29 mouse cellular contexts compared by ENCODE assay signal in the genomic region with DNA sequence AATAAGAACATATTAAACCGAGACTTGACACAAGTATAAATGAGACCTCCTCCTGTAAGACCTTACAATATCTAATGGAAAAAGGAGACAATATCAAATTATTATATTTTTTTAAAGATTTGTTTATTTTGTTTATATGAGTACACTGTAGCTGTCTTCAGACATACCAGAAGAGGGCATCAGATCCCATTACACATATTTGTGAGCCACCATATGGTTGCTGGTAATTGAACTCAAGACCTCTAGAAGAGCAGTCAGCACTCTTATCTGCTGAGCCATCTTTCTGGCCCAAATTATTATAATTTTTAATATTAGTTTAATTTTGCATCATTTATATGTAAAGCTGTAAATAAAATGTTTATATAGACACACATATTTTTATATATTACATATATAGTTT. TPM values are rescaled to one million over a fixed set of nuclear protein-coding genes. Genes with fewer than 3 reads are reported as not detected.
DNase-seq lines count a peak whose midpoint lies in the region; ATAC-seq and TF ChIP-seq lines count a peak whose summit lies in the region.
"Had no signal": no experiment of that assay in that cellular context is flagged by ENCODE, and none has a peak within 500 bp of the region (broad histone marks: within the 10 kb centered on the region; RNA-seq: fewer than 3 reads in every experiment).

No protein-coding gene starts in this region.

- H3K9ac ChIP-seq in midbrain, postnatal 0 days (replicated peaks; ENCODE audit: low read length, poor library complexity, severe bottlenecking): no peak overlapping the region
- H3K9ac ChIP-seq in midbrain, embryonic 11.5 days (ENCODE audit: low read length): no peak overlapping the region
- H3K9ac ChIP-seq: heart, embryonic 12.5 days; hindbrain, embryonic 14.5 days; liver, embryonic 13.5 days; midbrain, embryonic 13.5 days had no signal

- WGBS in midbrain, postnatal 0 days: 95% methylated on average over 1 of the region's 1 CpGs
- 96% methylated on average over 1 of the region's 1 CpGs for WGBS in midbrain, embryonic 11.5 days
- 83% methylated on average over 1 of the region's 1 CpGs for whole genome bisulfite sequencing in heart, embryonic 10.5 days

- H3K4me2 ChIP-seq in midbrain, postnatal 0 days (ENCODE audit: low read depth, low read length, poor library complexity, severe bottlenecking): no peak overlapping the region
- no peak overlapping the region for H3K4me2 ChIP-seq in midbrain, embryonic 11.5 days
- H3K4me2 ChIP-seq: heart, embryonic 12.5 days; hindbrain, embryonic 14.5 days; liver, embryonic 13.5 days; midbrain, embryonic 13.5 days had no signal

- peaks cover 23% of the 10 kb centered on the region for H3K36me3 ChIP-seq in midbrain, postnatal 0 days (ENCODE audit: insufficient read depth, low read length)
- H3K36me3 ChIP-seq in midbrain, embryonic 11.5 days (ENCODE audit: control insufficient read depth, insufficient read depth, low read length): peaks cover 7% of the 10 kb centered on the region; the same call in 1 of the 2 replicates
- peaks cover 38% of the 10 kb centered on the region for H3K36me3 ChIP-seq in heart, embryonic 10.5 days

- H3K4me3 ChIP-seq in gastrocnemius, adult 2 months: no peak overlapping the region
- H3K4me3 ChIP-seq in layer of hippocampus, adult 2 months: no peak overlapping the region
- H3K4me3 ChIP-seq in midbrain, postnatal 0 days (ENCODE audit: low read depth, low read length): no peak overlapping the region
- H3K4me3 ChIP-seq in midbrain, embryonic 11.5 days (ENCODE audit: low read depth, low read length): no peak overlapping the region
- H3K4me3 ChIP-seq in heart, embryonic 10.5 days: no peak overlapping the region
- H3K4me3 ChIP-seq: erythroblast, embryonic 14.5 days; heart, embryonic 12.5 days; liver, embryonic 13.5 days; megakaryocyte, embryonic 14.5 days; midbrain, embryonic 13.5 days had no signal

- H3K27ac ChIP-seq in gastrocnemius, adult 2 months: no peak overlapping the region
- no peak overlapping the region for H3K27ac ChIP-seq in layer of hippocampus, adult 2 months
- H3K27ac ChIP-seq in midbrain, postnatal 0 days (ENCODE audit: low read depth, low read length): no peak overlapping the region
- no peak overlapping the region for H3K27ac ChIP-seq in midbrain, embryonic 11.5 days (ENCODE audit: low read depth, low read length)
- no peak overlapping the region for H3K27ac ChIP-seq in heart, embryonic 10.5 days
- H3K27ac ChIP-seq: hindbrain, embryonic 14.5 days; liver, embryonic 13.5 days; midbrain, embryonic 13.5 days had no signal

- no peak for DNase-seq in gastrocnemius, adult 2 months
- no peak for DNase-seq in gastrocnemius, postnatal 36 days
- no peak for DNase-seq in layer of hippocampus, adult 2 months (ENCODE audit: low spot score in 2 of 2)
- DNase-seq in layer of hippocampus, adult 18-20 months (ENCODE audit: low spot score in 2 of 2): no peak
- DNase-seq in midbrain, postnatal 0 days (ENCODE audit: low spot score): no peak
- no peak for DNase-seq in midbrain, embryonic 11.5 days (ENCODE audit: low spot score, missing footprints)
- no peak for DNase-seq in testis, postnatal 10 days (ENCODE audit: low spot score)
- no peak for DNase-seq in heart, embryonic 10.5 days (ENCODE audit: low spot score)
- DNase-seq: adrenal gland, adult 2 months; cerebellum, adult 2 months; cerebellum, postnatal 14 days; heart, postnatal 4 days; kidney, adult 8-10 months; kidney, postnatal 10 days; left cerebral cortex, postnatal 4 days; liver, embryonic 13.5 days; lung, adult 2 months; lung, postnatal 4 days; retina, postnatal 1 day; spleen, adult 18-20 months; thymus, postnatal 4 days had no signal

- H3K4me1 ChIP-seq in midbrain, postnatal 0 days (ENCODE audit: insufficient read depth, low read length): peaks cover 8% of the 10 kb centered on the region
- peaks cover 13% of the 10 kb centered on the region for H3K4me1 ChIP-seq in midbrain, embryonic 11.5 days (ENCODE audit: control insufficient read depth, insufficient read depth, low read length)
- peaks cover 11% of the 10 kb centered on the region; the same call in 1 of the 2 replicates for H3K4me1 ChIP-seq in heart, embryonic 10.5 days

- H3K9me3 ChIP-seq in midbrain, postnatal 0 days (ENCODE audit: low read length): no peaks in the 10 kb centered on the region
- no peaks in the 10 kb centered on the region for H3K9me3 ChIP-seq in midbrain, embryonic 11.5 days (ENCODE audit: control insufficient read depth, low read length)
- H3K9me3 ChIP-seq in heart, embryonic 10.5 days: no peaks in the 10 kb centered on the region
- H3K9me3 ChIP-seq: heart, embryonic 12.5 days; liver, embryonic 13.5 days; megakaryocyte, embryonic 14.5 days; midbrain, embryonic 13.5 days had no signal

- no peaks in the 10 kb centered on the region for H3K27me3 ChIP-seq in midbrain, postnatal 0 days (ENCODE audit: insufficient read depth, low read length)
- H3K27me3 ChIP-seq in midbrain, embryonic 11.5 days (ENCODE audit: control insufficient read depth, insufficient read depth, low read length): no peaks in the 10 kb centered on the region
- no peaks in the 10 kb centered on the region for H3K27me3 ChIP-seq in heart, embryonic 10.5 days (ENCODE audit: insufficient read depth, poor library complexity, severe bottlenecking)
- H3K27me3 ChIP-seq: heart, embryonic 12.5 days; liver, embryonic 13.5 days; megakaryocyte, embryonic 14.5 days; midbrain, embryonic 13.5 days had no signal

- intact Hi-C loops in gastrocnemius, adult 2 months (cut with DNase I): loop anchor here (10.0 kb wide), 1 partner anchor 412 kb away; a partner anchor contains a TSS
- intact Hi-C loops in gastrocnemius, postnatal 36 days (cut with DNase I): loop anchor here (10.0 kb wide), 1 partner anchor 412 kb away; a partner anchor contains a TSS

- ATAC-seq in midbrain, postnatal 0 days (ENCODE audit: low FRiP score): no peak
- ATAC-seq in midbrain, embryonic 11.5 days (ENCODE audit: low FRiP score): no peak
- ATAC-seq: activated CD4-positive, CD25-positive, alpha-beta regulatory T cell, adult 4 months; CD4-positive, CD25-positive, alpha-beta regulatory T cell, adult 4 months; forebrain, embryonic 16.5 days; midbrain, embryonic 13.5 days had no signal

- peak; percentile 16; the same call in 1 of the 2 replicates for TF ChIP-seq CTCF in gastrocnemius, adult 2 months (IDR thresholded peaks at IDR 0.05)
- TF ChIP-seq CTCF in layer of hippocampus, adult 2 months (conservative IDR thresholded peaks at IDR 0.05): peak; percentile 65
- TF ChIP-seq CTCF in midbrain, postnatal 0 days (IDR thresholded peaks at IDR 0.05): peak; percentile 43

RNA-seq across cellular contexts. Expression of a gene that starts 3.4 kb away (rescaled TPM):
- total RNA-seq in gastrocnemius, adult 2 months (2021): 10 to 100 TPM in 1 of 2 experiments, 1 to 10 TPM in 1; 8.3 to 10.5 TPM
- 10 to 100 TPM in 1 of 2 experiments, 1 to 10 TPM in 1; 8.0 to 11.1 TPM for total RNA-seq in gastrocnemius, postnatal 36 days (2021)
- total RNA-seq in layer of hippocampus, adult 2 months (2021): 10 to 100 TPM; 29.6 to 31.9 TPM
- 10 to 100 TPM; 23.3 to 25.9 TPM for total RNA-seq in layer of hippocampus, adult 18-20 months (2021)
- 42.5 and 46.7 TPM in 2 replicates for total RNA-seq in midbrain, postnatal 0 days (2014; rRNA removed)
- polyA plus RNA-seq in midbrain, postnatal 0 days (2015; fragmentation: Nextera tagmentation; extraction: Ambion mirVana): 36.6 and 38.8 TPM in 2 replicates
- polyA plus RNA-seq in midbrain, embryonic 11.5 days (2014; fragmentation: Nextera tagmentation; extraction: Ambion mirVana): 37.8 and 39.8 TPM in 2 replicates
- polyA plus RNA-seq in heart, embryonic 10.5 days (2016; fragmentation: Nextera tagmentation; extraction: Ambion mirVana): 26.3 and 26.5 TPM in 2 replicates

RNA-seq across cellular contexts. Expression of a gene that starts 18.7 kb away (rescaled TPM):
- total RNA-seq in gastrocnemius, adult 2 months (2021): 1 to 10 TPM; 3.2 to 3.4 TPM
- 1 to 10 TPM; 3.5 to 3.6 TPM for total RNA-seq in gastrocnemius, postnatal 36 days (2021)
- total RNA-seq in layer of hippocampus, adult 2 months (2021): 1 to 10 TPM; 5.7 to 6.5 TPM
- total RNA-seq in layer of hippocampus, adult 18-20 months (2021): 1 to 10 TPM; 5.5 to 5.8 TPM
- total RNA-seq in midbrain, postnatal 0 days (2014; rRNA removed): 3.5 and 5.9 TPM in 2 replicates
- 2.4 and 2.9 TPM in 2 replicates for polyA plus RNA-seq in midbrain, postnatal 0 days (2015; fragmentation: Nextera tagmentation; extraction: Ambion mirVana)
- 10.5 and 11.8 TPM in 2 replicates for polyA plus RNA-seq in midbrain, embryonic 11.5 days (2014; fragmentation: Nextera tagmentation; extraction: Ambion mirVana)
- polyA plus RNA-seq in heart, embryonic 10.5 days (2016; fragmentation: Nextera tagmentation; extraction: Ambion mirVana): 8.7 and 9.3 TPM in 2 replicates

RNA-seq across cellular contexts. Expression of a gene that starts 22.8 kb away (rescaled TPM):
- total RNA-seq in gastrocnemius, adult 2 months (2021): under 1 TPM in 1 of 2 experiments, not detected in 1; 0.11 TPM
- total RNA-seq in gastrocnemius, postnatal 36 days (2021): under 1 TPM; 0.17 to 0.23 TPM
- total RNA-seq in layer of hippocampus, adult 2 months (2021): under 1 TPM in 1 of 2 experiments, not detected in 1; 0.26 TPM
- total RNA-seq in layer of hippocampus, adult 18-20 months (2021): under 1 TPM; 0.20 to 0.28 TPM
- total RNA-seq in midbrain, postnatal 0 days (2014; rRNA removed): 1.6 TPM in 1 of 2 replicates, not detected in the other
- polyA plus RNA-seq in midbrain, postnatal 0 days (2015; fragmentation: Nextera tagmentation; extraction: Ambion mirVana): 0.20 and 0.52 TPM in 2 replicates
- polyA plus RNA-seq in midbrain, embryonic 11.5 days (2014; fragmentation: Nextera tagmentation; extraction: Ambion mirVana): 1.2 and 1.4 TPM in 2 replicates
- polyA plus RNA-seq in heart, embryonic 10.5 days (2016; fragmentation: Nextera tagmentation; extraction: Ambion mirVana): 1.8 and 2.6 TPM in 2 replicates
- total RNA-seq: left cerebral cortex, postnatal 4 days had no signal
- polyA plus RNA-seq: erythroblast, embryonic 14.5 days had no signal
